Mouse (Mus musculus): Measurements from ENCODE around the gene Prkd2. TPM values are rescaled to one million over a fixed set of nuclear protein-coding genes. Genes with fewer than 3 reads are reported as not detected.

The Prkd2 gene
- total and polyA plus RNA-seq, 2 experiments from 2014 or later: 4.3 TPM

DNA sequence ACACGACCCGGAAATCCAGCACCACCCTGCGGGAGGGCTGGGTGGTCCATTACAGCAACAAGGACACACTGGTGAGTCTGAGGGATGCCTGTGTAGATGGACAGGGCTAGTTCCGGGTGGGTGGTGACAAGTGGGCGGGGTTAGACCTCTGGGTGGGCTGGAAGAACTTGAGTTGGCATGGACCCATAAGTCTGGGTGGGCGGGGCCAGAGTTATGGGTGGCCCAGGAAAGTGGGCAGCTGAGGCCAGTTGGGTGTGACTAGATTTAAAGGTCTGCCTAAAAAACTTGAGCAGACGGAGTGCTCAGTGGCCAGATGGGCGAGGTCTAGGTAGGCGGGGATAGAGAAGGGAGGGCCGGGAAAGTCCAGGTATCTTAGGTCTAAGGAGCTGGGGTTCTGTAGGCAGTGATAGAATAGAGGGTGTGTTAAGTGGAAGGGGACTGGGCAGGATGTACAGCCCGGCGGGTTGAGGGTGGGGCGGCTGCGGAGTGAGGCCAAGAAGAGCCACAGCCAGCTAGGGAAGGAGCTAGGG is 10.7 kb downstream of the Prkd2 start:
- Histone ChIP-seq H3K9me3 (ENCODE audit: low read length) (no peaks in the 10 kb centered on the region), H3K36me3 (ENCODE audit: insufficient read depth, low read length) (peaks cover 37% of the 10 kb centered on the region; the same call in 1 of the 2 replicates), H3K27me3 (ENCODE audit: insufficient read depth, low read length) (no peaks in the 10 kb centered on the region), H3K4me1 (ENCODE audit: insufficient read depth, low read length) (no peaks in the 10 kb centered on the region), H3K4me2 (ENCODE audit: low read depth, low read length) (no peak overlapping the region), H3K27ac (no peak overlapping the region), H3K4me3 (ENCODE audit: low read length) (no peak overlapping the region), H3K9ac (replicated peaks; ENCODE audit: low read length) (no peak overlapping the region)
- TF ChIP-seq CTCF (IDR thresholded peaks at IDR 0.05; ENCODE audit: low read depth): no peak
- 86% methylated on average over 14 of the region's 14 CpGs for WGBS
- ATAC-seq (no peak), DNase-seq (ENCODE audit: low spot score) (no peak)

DNA sequence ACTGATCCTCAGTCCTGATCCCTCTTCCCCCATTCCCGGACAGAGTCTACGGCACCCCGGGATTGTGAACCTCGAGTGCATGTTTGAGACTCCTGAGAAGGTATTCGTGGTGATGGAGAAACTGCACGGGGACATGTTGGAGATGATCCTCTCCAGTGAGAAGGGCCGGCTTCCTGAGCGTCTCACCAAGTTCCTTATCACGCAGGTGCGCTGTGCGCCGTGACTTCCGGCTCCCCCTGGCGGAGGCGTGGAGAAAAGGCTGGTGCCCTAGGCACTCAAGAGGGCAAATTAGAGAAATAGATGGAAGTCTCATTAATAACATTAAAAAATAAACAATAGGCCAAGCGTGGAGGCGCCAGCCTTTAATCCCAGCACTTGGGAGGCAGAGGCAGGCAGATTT is 15.6 kb downstream of the Prkd2 start:
- DNase-seq (ENCODE audit: low spot score) (peak; percentile 63), ATAC-seq (peak; percentile 52)
- H3K27me3 ChIP-seq (ENCODE audit: insufficient read depth, low read length): no peaks in the 10 kb centered on the region
- no peak overlapping the region for H3K4me2 ChIP-seq (ENCODE audit: low read depth, low read length)
- no peaks in the 10 kb centered on the region for H3K4me1 ChIP-seq (ENCODE audit: insufficient read depth, low read length)
- no peak overlapping the region for H3K9ac ChIP-seq (replicated peaks; ENCODE audit: low read length)
- peaks cover 32% of the 10 kb centered on the region; the same call in 1 of the 2 replicates for H3K36me3 ChIP-seq (ENCODE audit: insufficient read depth, low read length)
- H3K9me3 ChIP-seq (ENCODE audit: low read length): no peaks in the 10 kb centered on the region
- H3K4me3 ChIP-seq (ENCODE audit: low read length): no peak overlapping the region
- TF ChIP-seq CTCF (IDR thresholded peaks at IDR 0.05; ENCODE audit: low read depth): peak; percentile 72
- H3K27ac ChIP-seq: no peak overlapping the region
- 22% methylated on average over 17 of the region's 17 CpGs for WGBS

DNA sequence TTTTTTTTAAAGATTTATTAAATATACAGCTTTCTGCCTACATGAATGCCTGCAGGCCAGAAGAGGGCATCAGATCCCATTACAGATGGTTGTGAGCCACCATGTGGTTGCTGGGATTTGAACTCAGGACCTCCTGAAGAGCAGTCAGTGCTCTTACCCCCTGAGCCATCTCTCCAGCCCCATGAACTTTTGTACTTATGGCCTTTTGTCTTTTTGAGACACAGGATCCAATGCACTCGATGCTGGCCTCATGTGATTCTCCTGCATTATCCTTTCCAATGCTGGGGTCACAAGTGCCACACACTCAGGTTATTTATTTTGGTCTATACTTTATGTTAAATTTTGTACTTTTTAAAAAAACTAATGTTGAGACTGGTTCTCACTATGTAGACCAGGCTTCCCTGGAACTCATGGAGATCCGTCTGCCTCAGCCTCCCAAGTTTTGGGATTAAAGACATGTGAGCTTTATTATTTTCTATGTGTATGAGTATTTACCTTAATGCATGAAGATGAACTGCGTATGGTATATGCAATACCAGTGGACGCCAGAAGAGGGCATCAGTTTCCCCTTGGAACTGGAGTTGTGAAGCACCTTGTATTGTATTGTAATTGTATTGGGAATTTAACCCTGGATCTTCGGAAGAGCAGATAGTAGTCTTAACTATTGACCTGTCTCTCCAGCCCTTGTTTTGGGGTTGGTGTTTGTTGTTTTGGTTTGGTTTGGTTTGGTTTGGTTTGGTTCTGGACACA is 17.4 kb downstream of the Prkd2 start:
- TF ChIP-seq CTCF (IDR thresholded peaks at IDR 0.05; ENCODE audit: low read depth): peak; percentile 84
- 29% methylated on average over 5 of the region's 5 CpGs for WGBS
- peak; percentile 14; the same call in 1 of the 2 replicates for ATAC-seq
- Histone ChIP-seq H3K36me3 (ENCODE audit: insufficient read depth, low read length) (peaks cover 21% of the 10 kb centered on the region; the same call in 1 of the 2 replicates), H3K27ac (no peak overlapping the region), H3K9ac (replicated peaks; ENCODE audit: low read length) (no peak overlapping the region), H3K9me3 (ENCODE audit: low read length) (no peaks in the 10 kb centered on the region), H3K4me2 (ENCODE audit: low read depth, low read length) (no peak overlapping the region), H3K4me3 (ENCODE audit: low read length) (no peak overlapping the region), H3K4me1 (ENCODE audit: insufficient read depth, low read length) (no peaks in the 10 kb centered on the region), H3K27me3 (ENCODE audit: insufficient read depth, low read length) (no peaks in the 10 kb centered on the region)
- DNase-seq (ENCODE audit: low spot score): peak; percentile 69

DNA sequence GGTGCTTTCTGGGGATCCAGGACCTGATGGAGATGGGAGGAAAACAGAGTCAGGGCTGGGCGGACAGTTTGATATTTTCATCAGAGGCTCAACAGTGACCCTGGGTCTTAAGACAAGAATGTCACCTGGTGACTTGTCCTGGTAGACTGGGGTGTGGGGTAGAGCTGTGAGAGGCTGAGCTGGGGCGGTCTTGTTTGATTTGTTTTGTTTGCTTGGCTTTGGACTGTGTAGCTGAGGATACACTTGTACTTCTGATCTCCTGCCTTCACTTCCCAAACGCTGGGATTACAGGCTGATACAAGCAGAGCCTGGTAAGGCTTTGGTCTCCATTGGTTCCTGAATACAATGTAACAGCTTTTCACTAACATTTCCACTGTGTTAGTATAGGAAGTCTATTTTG is 24.8 kb downstream of the Prkd2 start:
- Histone ChIP-seq H3K9ac (replicated peaks; ENCODE audit: low read length) (no peak overlapping the region), H3K4me2 (ENCODE audit: low read depth, low read length) (no peak overlapping the region), H3K4me3 (ENCODE audit: low read length) (no peak overlapping the region), H3K27me3 (ENCODE audit: insufficient read depth, low read length) (no peaks in the 10 kb centered on the region), H3K36me3 (ENCODE audit: insufficient read depth, low read length) (no peaks in the 10 kb centered on the region; the same call in 1 of the 2 replicates), H3K27ac (no peak overlapping the region), H3K9me3 (ENCODE audit: low read length) (no peaks in the 10 kb centered on the region), H3K4me1 (ENCODE audit: insufficient read depth, low read length) (no peaks in the 10 kb centered on the region)
- 95% methylated on average over 3 of the region's 3 CpGs for WGBS
- ATAC-seq: no peak
- TF ChIP-seq CTCF (IDR thresholded peaks at IDR 0.05; ENCODE audit: low read depth): no peak
- DNase-seq (ENCODE audit: low spot score): no peak

DNA sequence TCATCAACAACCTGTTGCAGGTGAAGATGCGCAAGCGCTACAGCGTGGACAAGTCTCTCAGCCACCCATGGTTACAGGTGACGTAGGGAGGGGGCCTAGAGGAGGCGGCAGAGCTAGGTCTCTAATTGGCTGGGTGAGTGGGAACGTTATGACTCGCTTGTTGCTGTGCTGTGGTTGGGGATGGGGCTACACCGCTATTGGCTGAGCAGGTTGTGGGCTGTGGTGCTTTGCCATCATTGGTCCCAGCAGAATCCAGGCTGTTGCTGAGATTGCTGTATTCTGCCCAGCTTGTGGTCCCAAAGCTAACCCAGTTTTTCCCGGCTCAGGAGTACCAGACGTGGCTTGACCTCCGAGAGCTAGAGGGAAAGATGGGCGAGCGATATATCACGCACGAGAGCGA is 26.8 kb downstream of the Prkd2 start:
- 12% methylated on average over 16 of the region's 16 CpGs for WGBS

DNA sequence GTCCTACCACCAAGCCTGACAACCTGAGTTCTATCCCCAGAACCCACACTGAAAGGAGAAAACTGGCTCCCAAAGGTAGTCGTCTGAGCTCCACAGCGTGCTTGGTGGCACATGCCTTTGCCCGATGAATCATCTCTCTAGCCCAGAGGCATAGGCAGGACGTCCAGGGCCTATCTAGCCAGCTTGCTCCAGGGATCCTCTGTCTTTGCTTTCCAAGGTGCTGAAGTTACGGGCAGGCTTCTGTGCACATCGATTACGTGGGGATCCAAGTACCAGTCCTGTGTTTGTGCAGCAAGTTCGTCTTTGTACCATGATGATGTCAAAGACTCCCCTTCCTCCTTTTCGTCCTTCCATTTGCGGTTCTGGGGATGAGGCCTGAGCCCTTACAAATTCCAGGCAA is 28.9 kb downstream of the Prkd2 start:
- Histone ChIP-seq H3K4me1 (ENCODE audit: insufficient read depth, low read length) (no peaks in the 10 kb centered on the region; the same call in 1 of the 2 replicates), H3K27me3 (ENCODE audit: insufficient read depth, low read length) (no peaks in the 10 kb centered on the region), H3K36me3 (ENCODE audit: insufficient read depth, low read length) (no peaks in the 10 kb centered on the region), H3K4me3 (ENCODE audit: low read length) (no peak overlapping the region), H3K27ac (no peak overlapping the region), H3K9me3 (ENCODE audit: low read length) (no peaks in the 10 kb centered on the region), H3K9ac (replicated peaks; ENCODE audit: low read length) (no peak overlapping the region), H3K4me2 (ENCODE audit: low read depth, low read length) (no peak overlapping the region)
- 87% methylated on average over 10 of the region's 10 CpGs for WGBS
- no peak for DNase-seq (ENCODE audit: low spot score)
- TF ChIP-seq CTCF (IDR thresholded peaks at IDR 0.05; ENCODE audit: low read depth): no peak
- ATAC-seq: no peak

More for the DNA sequence above, 26.8 kb downstream of the Prkd2 start:
- peak overlapping the region; percentile 57; the same call in 1 of the 2 replicates for H3K9ac ChIP-seq (replicated peaks; ENCODE audit: low read length)
- no peaks in the 10 kb centered on the region; the same call in 1 of the 2 replicates for H3K36me3 ChIP-seq (ENCODE audit: insufficient read depth, low read length)
- TF ChIP-seq CTCF (IDR thresholded peaks at IDR 0.05; ENCODE audit: low read depth): no peak
- H3K9me3 ChIP-seq (ENCODE audit: low read length): no peaks in the 10 kb centered on the region
- ATAC-seq: peak; percentile 99
- peak overlapping the region; percentile 61 for H3K4me2 ChIP-seq (ENCODE audit: low read depth, low read length)
- H3K4me1 ChIP-seq (ENCODE audit: insufficient read depth, low read length): no peaks in the 10 kb centered on the region
- H3K4me3 ChIP-seq (ENCODE audit: low read length): peak overlapping the region; percentile 38
- H3K27me3 ChIP-seq (ENCODE audit: insufficient read depth, low read length): no peaks in the 10 kb centered on the region
- H3K27ac ChIP-seq: peak overlapping the region; percentile 93
- peak; percentile 97 for DNase-seq (ENCODE audit: low spot score)

DNA sequence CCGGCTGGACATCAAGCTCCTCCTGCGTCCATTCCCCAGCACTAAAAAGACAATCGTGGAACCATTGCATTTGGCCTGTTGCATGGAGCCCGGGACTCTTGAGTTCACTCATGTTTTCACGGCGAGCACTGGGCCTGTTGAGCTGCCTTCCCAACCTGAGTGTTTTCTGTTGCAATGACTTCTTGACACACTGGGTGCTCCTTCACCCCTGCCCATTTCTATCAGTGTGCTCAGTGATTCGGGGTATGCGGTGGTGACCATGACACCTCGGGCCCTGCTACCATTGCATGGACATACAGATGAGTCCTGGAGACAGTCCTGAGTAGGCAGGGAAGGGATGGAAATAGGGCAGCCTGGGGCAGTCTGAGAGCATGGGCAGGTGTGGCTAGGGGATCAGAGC is 29.8 kb downstream of the Prkd2 start:
- ATAC-seq: no peak
- Histone ChIP-seq H3K27me3 (ENCODE audit: insufficient read depth, low read length) (no peaks in the 10 kb centered on the region), H3K4me2 (ENCODE audit: low read depth, low read length) (no peak overlapping the region), H3K36me3 (ENCODE audit: insufficient read depth, low read length) (no peaks in the 10 kb centered on the region), H3K4me1 (ENCODE audit: insufficient read depth, low read length) (peaks cover 5% of the 10 kb centered on the region), H3K4me3 (ENCODE audit: low read length) (no peak overlapping the region), H3K27ac (no peak overlapping the region), H3K9me3 (ENCODE audit: low read length) (no peaks in the 10 kb centered on the region), H3K9ac (replicated peaks; ENCODE audit: low read length) (no peak overlapping the region)
- DNase-seq (ENCODE audit: low spot score): no peak
- 93% methylated on average over 9 of the region's 9 CpGs for WGBS
- TF ChIP-seq CTCF (IDR thresholded peaks at IDR 0.05; ENCODE audit: low read depth): no peak
